Mouse (Mus musculus) T-cell, adult 2 months (primary cell): ENCODE results near the gene Ets2.

Source experiments
- DNase-seq: peaks from one replicate; pipeline ENCODE4 v3.0.0; 2022; ENCODE audit warnings: low spot score

Gene Ets2

GRCm38 (mm10) chr16:95701802-95702561 is at the start of gene Ets2:
Ets2 (plus strand) TSS chr16:95702075.
- DNase-seq: peak; percentile 90

GRCm38 (mm10) chr16:95654204-95654611 is 47.7 kb upstream of the Ets2 start:
- no peak for DNase-seq

- DNase-seq: no peak
Observed at GRCm38 (mm10) chr16:95656535-95656934, 45.3 kb upstream of the Ets2 start.

- no peak for DNase-seq
Observed at GRCm38 (mm10) chr16:95657187-95657586, 44.7 kb upstream of the Ets2 start.

GRCm38 (mm10) chr16:95657756-95658155 is 44.1 kb upstream of the Ets2 start:
- peak; percentile 10 for DNase-seq

GRCm38 (mm10) chr16:95658836-95659430 is 42.9 kb upstream of the Ets2 start:
- peak; percentile 74 for DNase-seq

GRCm38 (mm10) chr16:95659461-95659860 is 42.4 kb upstream of the Ets2 start:
- no peak for DNase-seq

- no peak for DNase-seq
Observed at GRCm38 (mm10) chr16:95660909-95661308, 41.0 kb upstream of the Ets2 start.

GRCm38 (mm10) chr16:95665472-95666131 is 36.3 kb upstream of the Ets2 start:
- DNase-seq: no peak

- no peak for DNase-seq
Observed at GRCm38 (mm10) chr16:95666288-95666687, 35.6 kb upstream of the Ets2 start.

GRCm38 (mm10) chr16:95667395-95668150 is 34.3 kb upstream of the Ets2 start:
- DNase-seq: no peak

- DNase-seq: no peak
Observed at GRCm38 (mm10) chr16:95668151-95668993, 33.5 kb upstream of the Ets2 start.

GRCm38 (mm10) chr16:95674452-95674921 is 27.4 kb upstream of the Ets2 start:
- no peak for DNase-seq

- DNase-seq: no peak
Observed at GRCm38 (mm10) chr16:95675212-95675611, 26.7 kb upstream of the Ets2 start.

- DNase-seq: no peak
Observed at GRCm38 (mm10) chr16:95676668-95677067, 25.2 kb upstream of the Ets2 start.

GRCm38 (mm10) chr16:95682431-95682892 is 19.4 kb upstream of the Ets2 start:
- no peak for DNase-seq

- no peak for DNase-seq
Observed at GRCm38 (mm10) chr16:95685807-95686206, 16.1 kb upstream of the Ets2 start.

- DNase-seq: no peak
Observed at GRCm38 (mm10) chr16:95686246-95686645, 15.6 kb upstream of the Ets2 start.

- no peak for DNase-seq
Observed at GRCm38 (mm10) chr16:95686901-95687300, 15.0 kb upstream of the Ets2 start.

- DNase-seq: no peak
Observed at GRCm38 (mm10) chr16:95688010-95688409, 13.9 kb upstream of the Ets2 start.

GRCm38 (mm10) chr16:95696599-95696998 is 5.3 kb upstream of the Ets2 start:
- DNase-seq: no peak
